Mouse (Mus musculus) E14TG2a.4 (cell line): ENCODE measurements around the gene Snx27.

ENCODE experiments used
- CTCF ChIP-seq: conservative IDR thresholded peaks from 2 replicates; pipeline ENCODE4 v1.5.1; 2014; ENCODE audit warnings: low read length
- POU5F1 ChIP-seq: IDR thresholded peaks from 2 replicates; pipeline ENCODE4 v1.6.1; 2014; ENCODE audit warnings: low read length, borderline replicate concordance

DNA sequence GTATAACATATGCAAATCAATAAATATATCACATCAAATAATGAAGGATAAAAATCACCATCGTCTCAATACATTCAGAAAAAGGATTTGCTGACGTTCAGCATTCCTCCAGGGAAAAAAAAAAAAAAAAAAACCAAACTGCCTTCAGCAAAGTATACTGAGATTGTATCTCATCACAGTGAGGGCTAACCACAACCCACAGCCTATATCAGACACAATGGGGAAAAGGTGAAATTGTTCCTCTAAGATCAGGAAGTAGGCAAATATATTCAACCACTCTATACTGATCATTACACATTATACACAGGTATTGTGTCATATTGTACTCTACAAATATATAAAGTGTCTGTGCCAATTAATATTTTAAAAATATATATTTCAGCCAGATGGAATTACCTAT is 33.5 kb downstream of the Snx27 start:
- TF ChIP-seq CTCF, result no peak
- TF ChIP-seq POU5F1, result no peak
